Mouse (Mus musculus) retina, embryonic 14.5 days (tissue): ENCODE results near the gene Fhit.
"Not testable (repeated sequence)": the region's sequence is repeated elsewhere in the genome, so short reads cannot be mapped to it uniquely, and the experiment has no call there.

ENCODE experiments used
- DNase-seq: peaks from one replicate; pipeline ENCODE4 v3.0.0-alpha.2; 2015; ENCODE audit warnings: low spot score

The Fhit gene

DNA sequence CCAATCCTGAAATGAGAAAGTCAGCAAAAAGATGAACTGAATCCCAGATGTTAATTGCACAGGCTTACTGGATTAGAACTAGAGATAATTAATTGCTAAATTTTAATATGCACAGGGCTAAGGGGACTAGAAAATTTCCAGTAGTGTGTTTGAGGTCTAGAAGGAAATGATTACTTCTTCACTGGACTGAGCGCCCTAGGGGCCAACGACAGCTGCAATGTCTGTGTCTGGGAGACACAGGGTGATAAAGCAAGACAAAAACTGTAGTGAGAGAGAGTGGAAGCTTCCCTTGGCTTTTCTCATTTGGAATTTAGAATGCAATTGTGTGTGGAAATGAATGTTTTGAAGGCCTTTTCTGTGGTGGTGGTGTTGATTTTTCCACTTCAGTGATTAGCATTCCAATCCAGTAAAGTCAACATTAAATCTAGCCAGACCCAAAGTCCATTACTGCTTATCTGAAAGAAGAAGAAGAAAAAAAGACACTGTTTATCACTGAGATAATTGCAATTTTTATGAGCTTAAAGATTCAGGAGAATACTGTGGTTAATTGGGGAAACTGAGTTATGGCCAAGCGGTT lies 1184.8 kb downstream of the Fhit start:
- no peak for DNase-seq

DNA sequence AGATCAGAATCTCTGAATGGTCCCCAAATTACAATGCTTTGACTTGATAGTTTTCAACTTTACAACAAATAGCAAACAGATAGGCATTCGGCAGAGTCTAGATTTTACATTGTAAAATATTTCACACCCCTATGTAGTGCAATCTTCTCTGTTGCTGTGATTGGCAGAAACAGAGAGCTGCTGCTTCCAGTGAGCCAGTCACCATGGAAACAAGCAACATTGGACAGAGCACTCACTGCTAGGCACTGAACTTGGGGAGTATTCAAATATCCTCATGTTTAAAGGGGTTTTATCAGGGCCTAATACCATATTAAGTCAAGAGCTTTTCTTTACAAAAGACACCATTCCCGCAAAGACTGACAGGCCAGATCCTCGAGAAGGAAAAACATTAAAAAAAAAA lies 1187.4 kb downstream of the Fhit start:
- DNase-seq: no peak

DNA sequence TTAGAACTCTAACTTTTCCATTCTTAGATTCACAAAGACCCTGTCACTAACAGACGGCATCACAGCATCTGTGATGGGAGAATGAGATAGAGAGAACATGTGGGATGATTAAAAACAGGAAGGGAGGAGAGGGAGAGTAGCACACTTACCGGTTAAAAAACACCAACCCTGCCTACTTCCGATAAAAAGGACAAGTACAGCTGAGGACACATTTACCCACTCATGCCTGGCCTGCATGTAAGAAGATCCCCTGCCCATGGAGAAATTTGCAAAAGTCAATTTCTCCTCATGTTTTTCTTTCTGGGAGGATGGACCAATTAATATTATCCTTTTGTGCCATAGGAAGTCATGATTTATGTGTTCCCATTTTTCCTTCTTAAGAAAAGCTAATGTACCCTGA lies 1198.0 kb downstream of the Fhit start:
- DNase-seq: no peak

- DNase-seq: no peak
Observed at GRCm38 (mm10) chr14:9960396-9960795, 1201.4 kb downstream of the Fhit start.

GRCm38 (mm10) chr14:9899494-9899893 lies 1262.3 kb downstream of the Fhit start:
- no peak for DNase-seq

- DNase-seq: no peak
Observed at GRCm38 (mm10) chr14:9896556-9896955, 1265.3 kb downstream of the Fhit start.

GRCm38 (mm10) chr14:9852041-9852440 lies 1309.8 kb downstream of the Fhit start:
- no peak for DNase-seq

- DNase-seq: no peak
Observed at GRCm38 (mm10) chr14:9832290-9832689, 1329.5 kb downstream of the Fhit start.

- DNase-seq: not testable (repeated sequence)
Observed at GRCm38 (mm10) chr14:9828699-9829240, 1333.1 kb downstream of the Fhit start.

DNA sequence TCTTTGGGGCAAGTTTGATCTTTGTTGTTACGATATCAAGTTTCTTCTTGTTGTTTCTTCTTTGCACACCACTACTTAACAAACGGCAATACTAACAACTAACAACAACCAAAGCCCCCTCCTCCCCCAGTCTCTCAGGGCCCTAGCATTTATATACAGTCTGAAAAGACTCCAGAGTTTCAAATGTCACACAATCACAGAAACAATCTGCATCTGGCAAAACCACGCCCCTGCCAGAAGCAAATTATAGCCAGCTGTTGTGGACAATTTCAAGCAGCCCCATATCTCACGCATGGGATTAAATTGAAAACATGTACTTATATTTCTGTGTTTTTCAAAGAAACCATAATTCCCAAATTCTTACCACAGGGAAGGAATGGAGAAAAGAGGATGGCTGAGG lies 1345.9 kb downstream of the Fhit start:
- DNase-seq: no peak

DNA sequence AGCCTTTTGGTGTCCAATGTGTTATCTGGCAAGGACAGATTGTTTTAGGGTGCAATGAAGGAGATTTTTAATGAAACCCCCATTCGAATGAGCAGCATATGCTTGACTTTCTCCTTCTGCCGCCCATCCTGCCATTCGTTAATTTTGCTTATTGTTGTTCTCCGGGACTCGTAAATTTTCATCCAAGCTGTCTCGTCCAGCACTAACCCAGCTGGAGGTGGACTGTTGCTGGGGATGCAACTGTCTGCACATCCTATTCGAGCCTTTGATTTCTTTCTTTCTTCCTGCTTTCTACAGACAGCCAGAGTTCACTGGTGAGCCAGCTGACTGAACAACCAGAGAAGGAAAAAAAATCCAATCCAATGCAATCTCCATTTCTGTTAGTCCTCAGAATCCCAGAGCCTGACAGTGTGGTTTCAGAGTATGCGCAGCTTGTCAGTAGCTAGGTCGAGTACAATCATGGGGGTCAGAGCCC lies 1350.0 kb downstream of the Fhit start:
- no peak for DNase-seq

DNA sequence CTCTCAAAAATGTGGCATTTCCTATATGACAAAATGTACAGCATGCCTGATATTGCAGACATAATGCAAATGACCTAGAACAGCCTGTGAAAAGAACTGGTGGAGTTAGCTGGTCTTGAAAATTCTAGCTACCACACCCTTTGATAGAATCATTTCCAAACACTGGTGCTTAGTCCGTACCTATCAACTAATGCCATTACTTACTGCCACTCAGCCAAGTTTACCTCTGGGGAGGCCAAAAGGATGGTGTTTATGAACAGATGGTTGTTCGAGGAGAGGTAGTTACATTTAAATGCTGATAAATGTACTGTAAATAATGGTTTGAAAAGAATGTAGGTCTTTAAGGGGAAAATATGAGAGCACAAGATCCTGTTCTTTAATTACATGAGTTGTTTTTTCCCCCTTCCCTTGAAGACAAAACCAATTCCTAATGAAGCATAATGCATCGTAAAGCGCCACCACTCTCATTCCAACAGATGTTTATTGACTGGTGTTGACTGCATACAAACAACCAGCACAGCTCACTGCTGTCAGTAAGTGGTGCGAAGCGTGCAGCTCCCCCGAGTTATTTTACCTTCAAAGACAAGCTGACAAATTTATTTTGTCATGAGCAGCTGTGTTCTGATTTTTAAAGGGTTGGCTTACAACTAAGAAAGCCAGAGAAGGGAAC lies 1350.5 kb downstream of the Fhit start:
- DNase-seq: peak; percentile 39

DNA sequence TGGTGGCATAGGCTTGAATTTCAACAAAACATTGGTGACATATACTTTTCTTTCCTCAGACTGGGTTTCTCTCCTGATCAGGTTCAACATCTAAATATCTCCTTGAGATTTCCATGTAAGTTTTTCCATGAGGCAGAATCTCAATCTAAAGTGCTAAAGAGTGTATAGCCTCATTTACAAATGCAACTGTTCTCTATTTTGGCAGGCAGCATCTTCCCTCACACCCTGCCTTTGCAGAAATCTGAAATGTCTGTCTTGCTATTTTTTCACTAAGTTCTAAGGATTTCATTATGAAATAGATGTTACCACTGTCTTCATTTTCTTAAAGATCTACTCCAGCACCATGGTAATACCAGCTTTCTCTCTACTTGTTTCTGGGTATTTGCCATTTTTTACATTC lies 1368.4 kb downstream of the Fhit start:
- DNase-seq: no peak

DNA sequence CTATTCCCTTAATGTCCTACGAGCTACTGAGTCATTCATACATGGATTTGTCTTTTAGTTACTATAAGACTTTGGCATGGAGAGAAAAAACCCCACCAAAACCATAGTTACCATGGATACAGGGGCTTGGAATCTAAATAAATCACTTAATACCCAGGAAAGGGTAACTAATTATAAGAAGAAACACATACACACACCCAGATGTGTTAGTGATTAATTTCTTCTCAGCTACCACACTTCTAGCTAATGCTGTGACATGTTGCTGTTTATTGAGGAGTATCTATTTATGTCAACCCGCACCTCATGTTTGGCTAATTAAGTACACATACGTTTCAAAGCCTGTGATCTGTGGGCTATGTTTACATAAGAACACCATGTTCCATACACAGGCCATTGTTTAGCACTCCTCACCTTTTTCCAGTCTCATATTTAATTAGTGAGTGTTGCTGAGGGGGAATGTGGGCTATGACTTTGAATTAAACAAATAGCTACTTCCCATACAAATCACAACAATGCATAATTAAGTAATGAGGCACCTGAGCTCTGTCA lies 1373.4 kb downstream of the Fhit start:
- DNase-seq: no peak

- no peak for DNase-seq
Observed at GRCm38 (mm10) chr14:9787389-9787788, 1374.4 kb downstream of the Fhit start.

GRCm38 (mm10) chr14:9785861-9786260 lies 1376.0 kb downstream of the Fhit start:
- no peak for DNase-seq

DNA sequence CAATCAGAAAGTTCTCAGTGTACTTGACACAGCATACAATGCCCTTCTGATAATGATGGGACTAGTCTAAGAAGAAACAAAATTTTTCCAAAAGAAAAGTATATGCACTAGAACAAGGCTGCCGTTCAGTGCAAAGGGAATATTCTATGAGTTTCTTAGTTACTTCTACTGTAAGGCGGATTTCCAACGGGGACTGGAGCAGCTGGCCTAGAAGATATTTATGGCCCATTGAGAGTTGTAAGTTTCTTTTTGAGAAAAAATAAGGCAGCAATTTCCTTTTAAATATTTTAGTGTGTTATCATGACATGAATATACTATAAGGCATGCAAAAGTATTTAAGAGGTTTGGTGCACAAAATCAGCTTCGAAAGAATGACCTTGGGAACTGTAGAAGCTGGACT lies 1410.5 kb downstream of the Fhit start:
- no peak for DNase-seq

DNA sequence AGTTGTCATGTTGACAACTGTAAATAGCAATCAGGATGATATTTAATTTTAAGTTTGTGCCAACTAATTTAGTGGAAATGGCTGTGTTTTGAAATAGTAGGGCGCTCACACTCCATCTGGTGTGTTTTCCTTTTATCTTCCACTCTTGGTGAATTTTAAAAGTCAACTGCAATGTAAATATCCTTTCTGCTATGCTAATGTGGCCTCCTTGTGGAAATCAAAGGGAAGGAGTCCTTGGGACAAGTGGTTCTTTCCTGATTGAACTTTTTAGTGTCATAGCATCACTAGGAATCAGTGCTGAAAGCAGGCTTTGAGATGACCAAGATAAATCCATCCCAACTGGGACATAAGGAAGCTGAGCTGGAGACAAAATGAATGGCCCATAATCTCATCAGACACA lies 1413.1 kb downstream of the Fhit start:
- DNase-seq: no peak

GRCm38 (mm10) chr14:9721917-9722472 lies 1439.8 kb downstream of the Fhit start:
- DNase-seq: no peak

- no peak for DNase-seq
Observed at GRCm38 (mm10) chr14:9698621-9699020, 1463.2 kb downstream of the Fhit start.

- DNase-seq: no peak
Observed at GRCm38 (mm10) chr14:9697101-9697500, 1464.7 kb downstream of the Fhit start.

GRCm38 (mm10) chr14:9696004-9696403 lies 1465.8 kb downstream of the Fhit start:
- DNase-seq: peak; percentile 20

DNA sequence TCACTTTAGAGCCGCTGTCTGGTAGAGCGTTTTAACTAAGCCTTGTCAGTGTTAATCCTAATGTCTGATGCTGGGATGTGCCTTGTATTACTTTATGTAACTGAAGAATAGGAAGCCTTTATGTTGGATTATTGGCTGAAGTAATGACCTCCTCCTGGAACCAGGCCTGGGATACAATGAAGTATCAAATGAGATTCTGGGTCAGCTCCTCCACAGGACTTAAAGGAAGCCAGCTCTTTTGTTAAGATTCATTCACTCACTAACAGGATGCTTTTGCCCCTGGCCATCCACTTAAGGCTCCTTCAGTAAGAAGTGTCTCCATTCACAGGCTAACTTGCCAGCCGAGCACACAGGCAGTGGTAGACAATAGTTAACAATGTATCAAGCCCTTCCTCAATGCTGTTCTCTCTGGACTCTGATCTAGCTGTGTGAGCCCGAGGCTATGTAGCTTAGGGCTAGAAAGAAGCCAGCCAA lies 1466.6 kb downstream of the Fhit start:
- peak; percentile 76 for DNase-seq
